Mouse (Mus musculus) CH12.LX (cell line): Measurements from ENCODE around the gene Armc8. TPM values are rescaled to one million over a fixed set of nuclear protein-coding genes. Genes with fewer than 3 reads are reported as not detected.

Experiments used
- DNase-seq: peaks from one replicate; pipeline ENCODE4 v3.0.0-alpha.2; 2013; ENCODE audit errors: extremely low read depth
- H3K27ac ChIP-seq: 2 replicates; pipeline ENCODE4 v1.5.1; 2012; ENCODE audit warnings: low read depth, mild to moderate bottlenecking, control low read depth, moderate library complexity; ENCODE audit not compliant: insufficient read depth
- H3K27me3 ChIP-seq: replicated peaks from 2 replicates; pipeline ENCODE3; 2012; ENCODE audit warnings: inconsistent platforms
- H3K36me3 ChIP-seq, 2 experiments: replicated peaks in 1 of 2; 2 replicates each; pipeline versions ENCODE3 to v1.6.1; 2012; ENCODE audit warnings: inconsistent platforms in 1 of 2, low read length in 1 of 2, mild to moderate bottlenecking in 1 of 2, mixed read lengths in 1 of 2, moderate library complexity in 1 of 2; ENCODE audit not compliant: control insufficient read depth in 1 of 2, insufficient read depth in 1 of 2
- H3K4me1 ChIP-seq, 2 experiments: 2 replicates each; pipeline ENCODE4 v1.6.1; 2012; ENCODE audit warnings: inconsistent platforms in 1 of 2, moderate library complexity in 1 of 2; ENCODE audit not compliant: insufficient read depth in 2 of 2, control insufficient read depth in 1 of 2
- H3K4me2 ChIP-seq: 2 replicates; pipeline ENCODE4 v1.6.1; 2012; ENCODE audit warnings: low read depth, mild to moderate bottlenecking, control low read depth; ENCODE audit not compliant: poor library complexity, insufficient read depth, severe bottlenecking
- H3K4me3 ChIP-seq, 3 experiments: fragments of 150-350 bp in 1 of 3; sonication (generic) in 1 of 3; replicated peaks in 1 of 3; 2 replicates each; pipeline versions ENCODE3 to v1.5.1; 2011 to 2012; ENCODE audit warnings: low read depth in 2 of 3, low read length in 2 of 3, mild to moderate bottlenecking in 2 of 3, moderate library complexity in 2 of 3, control low read depth in 1 of 3, improper control_type of control experiment in 1 of 3, inconsistent platforms in 1 of 3, mixed read lengths in 1 of 3; ENCODE audit not compliant: poor library complexity in 1 of 3
- H3K79me2 ChIP-seq: replicated peaks from 2 replicates; pipeline ENCODE4 v1.6.1; 2012; ENCODE audit warnings: mild to moderate bottlenecking, moderate library complexity; ENCODE audit not compliant: control insufficient read depth, poor library complexity, insufficient read depth, severe bottlenecking; ENCODE audit errors: extremely low read depth
- H3K9ac ChIP-seq: 2 replicates; pipeline ENCODE4 v1.6.1; 2012; ENCODE audit warnings: low read depth, mild to moderate bottlenecking, control low read depth, moderate library complexity; ENCODE audit not compliant: insufficient read depth
- H3K9me3 ChIP-seq: replicated peaks from 2 replicates; pipeline ENCODE3; 2012; ENCODE audit warnings: low read length, inconsistent platforms, mixed read lengths
- CTCF ChIP-seq, 2 experiments: IDR thresholded peaks in 1 of 2; conservative IDR thresholded peaks in 1 of 2; 2 replicates each; pipeline ENCODE4 v1.5.1; 2011 to 2012; ENCODE audit warnings: low read depth in 2 of 2, low read length in 2 of 2, improper control_type of control experiment in 1 of 2, inconsistent platforms in 1 of 2, mild to moderate bottlenecking in 1 of 2, moderate library complexity in 1 of 2
- EP300 ChIP-seq: IDR thresholded peaks from 2 replicates; pipeline ENCODE4 v1.6.1; 2011; ENCODE audit warnings: low read length, improper control_type of control experiment
- HCFC1 ChIP-seq: IDR thresholded peaks from 2 replicates; pipeline ENCODE4 v1.6.1; 2012; ENCODE audit warnings: low read depth, mild to moderate bottlenecking, inconsistent platforms, low read length, improper control_type of control experiment
- MAX ChIP-seq: IDR thresholded peaks from 2 replicates; pipeline ENCODE4 v1.6.1; 2011; ENCODE audit warnings: low read length, improper control_type of control experiment
- MEF2A ChIP-seq: IDR thresholded peaks from 2 replicates; pipeline ENCODE4 v1.6.1; 2014; ENCODE audit warnings: low read depth, mild to moderate bottlenecking, inconsistent platforms, low read length, improper control_type of control experiment, borderline replicate concordance
- MXI1 ChIP-seq: IDR thresholded peaks from 2 replicates; pipeline ENCODE4 v1.6.1; 2011; ENCODE audit warnings: mild to moderate bottlenecking, low read depth, low read length, improper control_type of control experiment
- MYC ChIP-seq: IDR thresholded peaks from 2 replicates; pipeline ENCODE4 v1.6.1; 2011; ENCODE audit warnings: low read depth, mild to moderate bottlenecking, improper control_type of control experiment, low read length
- NELFE ChIP-seq: IDR thresholded peaks from 2 replicates; pipeline ENCODE4 v1.6.1; 2011; ENCODE audit warnings: low read depth, low read length, improper control_type of control experiment
- NRF1 ChIP-seq: IDR thresholded peaks from 2 replicates; pipeline ENCODE4 v1.6.1; 2014; ENCODE audit warnings: low read depth, mild to moderate bottlenecking, inconsistent platforms, low read length, improper control_type of control experiment, moderate library complexity
- PAX5 ChIP-seq: IDR thresholded peaks from 2 replicates; pipeline ENCODE4 v1.6.1; 2012; ENCODE audit warnings: low read length, inconsistent platforms, mixed read lengths
- RAD21 ChIP-seq: IDR thresholded peaks from 2 replicates; pipeline ENCODE4 v1.6.1; 2011; ENCODE audit warnings: low read depth, mild to moderate bottlenecking, low read length, improper control_type of control experiment, moderate library complexity
- RCOR1 ChIP-seq: conservative IDR thresholded peaks from 2 replicates; pipeline ENCODE4 v1.6.1; 2012; ENCODE audit warnings: low read depth, mild to moderate bottlenecking, inconsistent platforms, low read length, improper control_type of control experiment
- SIN3A ChIP-seq: IDR thresholded peaks from 2 replicates; pipeline ENCODE4 v1.6.1; 2012; ENCODE audit warnings: low read length, improper control_type of control experiment, inconsistent platforms
- SMC3 ChIP-seq: IDR thresholded peaks from 2 replicates; pipeline ENCODE4 v1.6.1; 2011; ENCODE audit warnings: low read depth, low read length, improper control_type of control experiment
- TCF12 ChIP-seq: IDR thresholded peaks from 2 replicates; pipeline ENCODE4 v1.6.1; 2014; ENCODE audit warnings: low read depth, mild to moderate bottlenecking, inconsistent platforms, low read length, improper control_type of control experiment
- USF1 ChIP-seq: IDR thresholded peaks from 2 replicates; pipeline ENCODE4 v1.6.1; 2014; ENCODE audit warnings: low read depth, mild to moderate bottlenecking, inconsistent platforms, low read length, improper control_type of control experiment
- USF2 ChIP-seq: conservative IDR thresholded peaks from 2 replicates; pipeline ENCODE4 v1.6.1; 2011; ENCODE audit warnings: low read depth, low read length, improper control_type of control experiment
- ZMIZ1 ChIP-seq: IDR thresholded peaks from 2 replicates; pipeline ENCODE4 v1.6.1; 2012; ENCODE audit warnings: low read depth, mild to moderate bottlenecking, inconsistent platforms, low read length, improper control_type of control experiment
- ZNF384 ChIP-seq: IDR thresholded peaks from 2 replicates; pipeline ENCODE4 v1.6.1; 2012; ENCODE audit warnings: low read depth, low read length, improper control_type of control experiment, inconsistent platforms
- dilution Hi-C: fragments of 300-500 bp; cut with MboI; formaldehyde crosslinking; loops from 2 replicates; pipeline ENCODE4 v1.14.3; 2020; ENCODE audit warnings: low sequenced_read_pairs; ENCODE audit not compliant: extremely low pct_unique_long_range_greater_than_20kb, extremely low pct_ligation_motif_present
- in situ Hi-C: fragments of 300-500 bp; cut with MboI; formaldehyde crosslinking; loops from 3 replicates; pipeline ENCODE4 v1.14.3; 2019; ENCODE audit warnings: low sequenced_read_pairs, low pct_ligation_motif_present, low pct_unique_long_range_greater_than_20kb, mixed read lengths
- polyA plus RNA-seq: library from polyadenylated mRNA; unstranded; fragments of >175 nt; gene quantifications from 2 replicates; pipeline ENCODE4 v1.2.1, GENCODE M21; 2012; ENCODE audit warnings: low read depth; ENCODE audit not compliant: insufficient read length
- total RNA-seq, 2 experiments: library from RNA; depleted of rRNA; stranded (reverse); fragments of 300-350 nt in 1 of 2; fragments of >200 nt in 1 of 2; gene quantifications; 2 replicates each; pipeline ENCODE4 v1.2.3; 2012 to 2014

Gene Armc8
- total and polyA plus RNA-seq, 3 experiments, result 9.3 to 16.9 (median 15.3) TPM

- no peak for TF ChIP-seq MEF2A
- no peak for TF ChIP-seq ZNF384
- TF ChIP-seq CTCF (conservative IDR thresholded peaks at IDR 0.05 in 1 of 2, IDR thresholded peaks at IDR 0.05 in 1 of 2; ENCODE audit: low read depth in 2 of 2, low read length in 2 of 2), result no peak
- TF ChIP-seq USF1, result no peak
- TF ChIP-seq USF2, result no peak
- TF ChIP-seq NELFE, result peak; percentile 94
- peak; percentile 80 for TF ChIP-seq HCFC1
- peak; percentile 73 for TF ChIP-seq ZMIZ1
- peak; percentile 41; the same call in 1 of the 2 replicates for TF ChIP-seq MAX
- TF ChIP-seq PAX5, result no peak
- no peak for TF ChIP-seq SMC3
- no peak for TF ChIP-seq RCOR1
- peak; percentile 37; the same call in 1 of the 2 replicates for TF ChIP-seq MYC
- TF ChIP-seq SIN3A, result peak; percentile 70; the same call in 1 of the 2 replicates
These were observed 7.2 kb upstream of the Armc8 start, which contains the start of gene Dbr1 (continued) for GRCm38 (mm10) chr9:99575677-99576480.

GRCm38 (mm10) chr9:99569071-99569397 lies 335 bp upstream of the Armc8 start:
- H3K79me2 ChIP-seq, result peaks cover 18% of the 10 kb centered on the region
- H3K4me2 ChIP-seq, result peak overlapping the region; percentile 11; the same call in 1 of the 2 replicates
- TF ChIP-seq SMC3 (no peak), EP300 (0 out of 2 replicates have a peak, but pooled peaks have one; percentile 21), RAD21 (no peak), USF1 (no peak), NRF1 (no peak), SIN3A (no peak), TCF12 (no peak), USF2 (no peak)
- H3K4me3 ChIP-seq, result peak overlapping the region; percentile 69 to 96 (median 78)
- H3K9ac ChIP-seq, result peak overlapping the region; percentile 90
- dilution Hi-C loops, result no loop called here
- in situ Hi-C loops, result no loop called here
- H3K36me3 ChIP-seq, result peaks cover 0 to 2% of the 10 kb centered on the region in 2 experiments
- DNase-seq, result no peak
- H3K4me1 ChIP-seq, result peaks cover 0 to 15% of the 10 kb centered on the region in 2 experiments; a peak in 3 of 4 replicates
- H3K9me3 ChIP-seq, result no peaks in the 10 kb centered on the region
- H3K27me3 ChIP-seq, result no peaks in the 10 kb centered on the region
- no peak overlapping the region; the same call in 1 of the 2 replicates for H3K27ac ChIP-seq

DNA sequence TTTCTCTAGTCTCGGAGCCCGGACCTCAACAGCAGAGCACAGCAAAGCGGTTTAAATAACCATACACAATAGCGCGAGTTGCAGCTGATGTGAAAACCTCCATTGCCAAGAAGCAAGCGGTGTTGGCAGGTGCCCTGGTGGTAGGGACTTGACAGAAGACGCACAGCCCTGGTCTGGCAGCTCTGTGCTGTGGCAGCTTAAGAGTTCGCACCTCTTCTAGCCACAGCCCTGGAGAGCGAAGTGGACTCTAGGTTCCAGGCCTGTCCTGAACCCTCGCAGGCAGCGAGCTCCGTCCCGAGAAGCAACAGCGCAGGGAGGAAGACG lies 714 bp downstream of the Armc8 start:
- Histone ChIP-seq H3K4me1 (peaks cover 0 to 21% of the 10 kb centered on the region in 2 experiments; a peak in 3 of 4 replicates), H3K4me2 (peak overlapping the region; percentile 86), H3K9me3 (no peaks in the 10 kb centered on the region), H3K4me3 (peak overlapping the region; percentile 76 to 96 (median 78)), H3K36me3 (peaks cover 0 to 2% of the 10 kb centered on the region in 2 experiments), H3K27me3 (no peaks in the 10 kb centered on the region), H3K79me2 (peaks cover 24% of the 10 kb centered on the region), H3K9ac (peak overlapping the region; percentile 82), H3K27ac (no peak overlapping the region)
- in situ Hi-C loops, result no loop called here
- TF ChIP-seq SIN3A (0 out of 2 replicates have a peak, but pooled peaks have one; percentile 7), MXI1 (no peak)
- no peak for DNase-seq
- dilution Hi-C loops, result no loop called here
